Mouse (Mus musculus) mouse trophoblast stem cell (cell line): Measurements from ENCODE around the gene Sumf1.

Experiments
- in situ Hi-C, 2 experiments: fragments of 300-500 bp; cut with MseI, MboI; formaldehyde crosslinking; loops; 2 replicates in 1 of 2; 3 replicates in 1 of 2; pipeline ENCODE4 v1.15.1; 2025

The Sumf1 gene

DNA sequence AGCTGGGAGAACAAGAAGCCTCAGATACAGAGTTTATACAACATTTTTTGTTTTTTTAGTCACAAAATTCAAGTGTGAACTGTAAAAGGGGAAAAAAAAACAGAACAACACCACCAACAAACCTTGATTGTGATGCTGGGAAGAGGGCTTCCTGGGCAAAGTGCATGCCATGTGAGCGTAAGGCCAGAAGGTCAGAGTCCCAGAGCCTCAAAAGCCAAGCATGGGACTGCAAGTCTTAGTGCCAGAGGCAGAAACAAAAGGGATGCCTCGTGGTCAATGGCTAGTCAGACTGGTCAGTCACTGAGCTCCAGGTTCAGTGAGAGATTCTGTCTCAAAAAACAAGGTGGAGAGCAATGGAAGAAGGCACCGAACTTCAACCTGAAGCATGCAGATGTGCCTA lies 92.7 kb downstream of the Sumf1 start:
- in situ Hi-C loops = no loop called here

DNA sequence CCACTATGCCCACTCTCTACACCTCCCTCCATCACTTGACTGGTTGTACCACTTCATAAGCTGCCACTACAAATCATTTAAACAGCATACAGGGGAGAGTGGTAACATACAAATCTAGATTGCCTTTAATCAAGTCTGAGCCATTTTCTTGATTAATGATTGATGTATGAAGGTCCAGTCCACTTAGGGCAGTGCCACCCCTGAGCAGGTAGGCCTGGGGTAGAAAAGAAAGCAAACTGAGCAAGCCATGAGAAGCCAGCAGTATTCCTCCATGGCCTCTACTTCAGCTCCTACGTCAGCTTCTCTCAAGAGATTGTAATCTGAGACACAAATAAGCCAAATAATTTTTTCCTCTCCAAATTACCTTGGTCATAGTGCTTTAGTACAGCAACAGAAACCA lies 94.1 kb downstream of the Sumf1 start:
- in situ Hi-C loops = no loop called here

DNA sequence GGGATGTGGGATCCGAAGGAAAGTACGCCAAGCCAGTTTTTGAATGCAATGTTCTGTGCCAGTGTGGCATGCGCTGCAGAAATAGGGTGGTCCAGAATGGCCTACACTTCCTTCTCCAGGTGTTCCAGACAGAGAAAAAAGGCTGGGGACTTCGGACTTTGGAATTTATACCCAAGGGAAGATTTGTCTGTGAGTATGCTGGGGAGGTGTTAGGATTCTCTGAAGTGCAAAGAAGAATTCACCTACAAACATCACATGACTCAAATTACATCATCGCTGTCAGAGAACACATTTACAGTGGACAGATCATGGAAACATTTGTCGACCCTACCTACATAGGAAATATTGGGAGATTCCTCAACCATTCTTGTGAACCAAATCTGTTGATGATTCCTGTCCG lies 109.5 kb downstream of the Sumf1 start:
- in situ Hi-C loops = no loop called here

DNA sequence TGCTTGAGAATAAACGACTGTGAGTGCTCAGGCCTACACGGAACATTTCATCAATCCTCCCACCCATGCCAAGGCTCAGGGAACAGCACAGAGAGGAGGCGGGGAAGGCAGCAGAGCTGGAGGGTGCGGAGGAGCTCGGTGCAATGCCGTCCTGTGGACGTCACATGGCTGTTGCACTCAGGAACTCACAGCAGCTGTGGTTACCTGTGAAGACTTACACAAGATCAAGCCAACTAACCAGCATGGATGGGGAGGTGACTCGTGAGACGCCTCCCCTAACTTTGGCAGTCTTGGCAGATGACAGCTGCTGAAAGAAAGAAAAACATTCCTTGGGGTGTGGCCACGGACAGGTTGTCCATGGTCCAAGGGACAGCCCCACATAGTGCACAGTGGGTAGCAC lies 110.8 kb downstream of the Sumf1 start:
- in situ Hi-C loops = loop anchor here (25.0 kb wide), 1 partner anchor 1262 kb away; the partner anchor contains the start of gene Crbn (in 2 of the 2)

DNA sequence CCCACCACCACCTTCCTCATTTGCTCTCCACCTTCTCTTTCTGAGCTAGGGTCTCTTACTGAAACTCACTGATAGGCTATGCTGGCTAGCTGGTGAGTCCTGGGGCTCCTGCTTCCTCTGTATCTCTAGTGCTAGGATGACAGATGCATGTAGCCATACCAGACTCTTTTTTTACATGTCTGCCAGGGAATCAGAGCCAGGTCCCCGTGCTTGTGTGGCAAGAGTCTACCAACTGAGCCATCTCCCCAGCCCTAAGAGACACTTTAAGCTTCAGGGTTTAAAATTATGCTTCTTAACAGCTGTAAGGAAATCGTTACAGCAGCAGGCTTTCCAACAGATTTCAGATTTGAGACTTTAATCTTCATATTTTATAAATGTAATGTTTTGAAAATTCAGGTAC lies 111.5 kb downstream of the Sumf1 start:
- in situ Hi-C loops = loop anchor here (25.0 kb wide), 1 partner anchor 1262 kb away; the partner anchor contains the start of gene Crbn (in 2 of the 2)

DNA sequence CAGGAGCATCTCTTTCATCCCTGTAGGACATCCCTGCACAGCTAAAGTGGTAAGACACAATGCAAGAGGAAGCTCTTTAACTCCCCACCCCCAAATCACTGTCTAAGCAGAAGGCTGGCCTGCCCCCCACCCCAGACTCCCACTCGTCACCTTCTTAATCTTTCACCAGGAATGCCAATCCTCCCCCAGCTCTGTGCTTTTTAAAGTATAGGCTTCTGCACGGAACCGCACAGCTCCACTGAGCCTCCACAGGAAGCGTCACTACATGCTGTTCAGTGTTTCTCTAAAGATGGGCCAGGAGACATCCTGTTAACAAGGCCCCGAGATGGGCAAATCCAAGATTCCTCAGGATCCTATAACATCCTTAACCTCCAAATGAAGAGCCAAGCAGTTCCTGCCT lies 112.3 kb downstream of the Sumf1 start:
- in situ Hi-C loops = loop anchor here (25.0 kb wide), 1 partner anchor 1261 kb away; the partner anchor contains the start of gene Crbn (in 2 of the 2)

DNA sequence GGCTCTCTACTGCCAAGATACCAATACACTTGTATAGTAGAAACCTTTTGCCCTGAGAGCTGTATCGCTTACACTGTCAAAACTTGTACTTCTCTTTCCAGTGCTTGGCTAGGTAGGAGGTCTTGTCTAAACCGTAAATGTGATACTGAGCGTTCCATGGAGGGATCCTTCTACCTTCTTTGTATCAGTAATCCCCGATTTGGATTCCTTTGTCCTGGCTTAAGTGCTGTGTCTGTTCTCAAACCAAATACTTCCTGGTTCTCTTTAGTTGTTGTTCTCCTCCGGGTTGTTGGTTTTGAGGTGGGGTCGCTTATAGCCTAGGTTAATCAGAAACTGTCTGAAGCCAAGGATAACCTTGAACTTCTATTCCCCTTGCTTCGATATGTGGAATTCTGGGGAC lies 114.4 kb downstream of the Sumf1 start:
- in situ Hi-C loops = loop anchor here (25.0 kb wide), 1 partner anchor 1259 kb away; the partner anchor contains the start of gene Crbn (in 2 of the 2)

DNA sequence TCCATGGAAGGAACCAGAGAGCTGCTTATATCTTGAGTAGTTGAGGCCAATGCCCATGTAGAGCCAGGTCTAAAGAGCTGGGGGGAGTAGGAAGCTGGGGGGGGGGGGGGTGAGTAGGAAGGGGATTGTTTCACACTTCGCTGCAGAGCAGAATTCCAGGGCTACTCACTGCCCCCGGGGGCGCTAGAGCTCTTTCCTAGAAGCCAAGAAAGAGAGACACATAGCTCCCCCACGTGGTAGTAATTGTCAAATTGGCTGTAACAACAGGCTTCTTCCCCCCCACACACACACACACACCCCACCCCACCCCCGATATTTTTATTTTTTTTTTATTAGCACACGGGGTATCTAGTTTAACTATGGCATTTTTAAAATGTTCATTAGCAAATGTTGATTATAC lies 119.8 kb downstream of the Sumf1 start:
- in situ Hi-C loops = loop anchor here (25.0 kb wide), 1 partner anchor 1253 kb away; the partner anchor contains the start of gene Crbn (in 2 of the 2)

DNA sequence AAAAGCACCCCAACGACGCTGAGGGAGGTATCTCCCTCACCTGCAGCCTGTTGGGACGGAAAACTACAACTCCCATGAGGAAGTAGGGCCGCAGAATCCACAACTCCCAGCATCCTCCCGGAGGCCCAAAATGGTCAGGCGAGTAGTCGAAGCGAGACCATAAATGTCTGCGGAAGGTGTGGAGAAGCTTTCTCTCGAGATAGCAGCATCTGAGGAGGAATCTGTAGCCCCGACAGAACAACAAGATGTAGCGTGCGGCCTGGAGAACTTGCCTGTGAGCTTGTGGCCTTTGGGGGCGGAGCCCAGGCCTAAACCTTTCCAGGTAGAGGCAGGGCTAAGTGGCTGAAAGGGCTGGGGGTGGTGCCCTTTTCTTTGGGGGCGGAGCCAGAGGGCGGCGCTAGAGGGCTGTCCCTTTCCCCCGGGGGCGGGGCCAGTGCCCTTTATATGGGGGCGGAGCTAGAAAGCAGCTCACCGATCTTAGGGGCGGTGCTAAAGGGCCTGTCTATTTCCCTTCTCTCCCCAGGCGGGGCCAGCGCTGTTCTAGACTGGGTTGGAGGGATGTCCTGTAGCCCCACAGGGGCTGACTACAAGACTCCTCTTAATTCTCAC lies 120.4 kb downstream of the Sumf1 start, which contains the start of gene Setmar:
Gene Setmar, plus strand, starts transcription at position 128 of the 609 bp plus-strand sequence.
- in situ Hi-C loops = loop anchor here (25.0 kb wide), 1 partner anchor 1253 kb away; the partner anchor contains the start of gene Crbn (in 2 of the 2)

DNA sequence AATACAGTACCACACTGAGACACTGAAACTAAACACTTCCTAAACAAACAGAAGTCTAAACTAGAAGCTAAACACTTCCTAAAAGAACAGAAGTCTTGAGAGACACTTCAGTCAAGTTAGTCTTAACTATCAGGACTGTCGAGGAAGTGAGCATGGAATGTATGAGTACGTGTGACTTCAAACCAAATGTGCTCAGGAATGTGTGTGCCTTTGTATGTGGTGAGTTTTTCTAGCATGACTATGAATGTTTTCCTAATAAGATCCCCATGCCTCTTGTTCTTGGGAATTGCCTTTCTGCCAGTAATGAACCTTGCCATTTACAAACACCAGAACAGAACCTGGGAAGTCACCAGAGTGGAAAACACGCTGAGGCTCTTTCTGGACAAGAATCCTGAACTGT lies 124.3 kb downstream of the Sumf1 start:
- in situ Hi-C loops = loop anchor here (25.0 kb wide), 1 partner anchor 1249 kb away; the partner anchor contains the start of gene Crbn (in 2 of the 2)

DNA sequence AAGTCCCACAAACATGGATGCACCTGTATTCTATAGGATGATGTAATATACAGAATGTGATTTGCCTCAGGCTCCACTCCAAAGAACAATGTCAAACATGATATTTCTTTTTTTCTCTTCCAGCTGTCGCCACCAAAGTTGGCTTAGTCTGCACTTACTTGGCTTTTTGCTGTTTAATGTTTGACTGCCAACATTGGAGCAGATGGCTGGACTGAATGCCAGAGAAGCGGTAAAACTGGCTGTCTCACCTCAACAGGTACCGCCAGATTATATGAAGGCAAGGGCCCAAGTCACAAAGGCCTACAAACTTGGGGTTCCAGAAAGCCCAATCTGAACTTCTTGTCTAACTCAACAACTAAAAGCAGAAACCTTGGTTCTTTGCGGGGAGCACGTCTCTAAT lies 127.3 kb downstream of the Sumf1 start:
- in situ Hi-C loops = loop anchor here (25.0 kb wide), 1 partner anchor 1246 kb away; the partner anchor contains the start of gene Crbn (in 2 of the 2)

DNA sequence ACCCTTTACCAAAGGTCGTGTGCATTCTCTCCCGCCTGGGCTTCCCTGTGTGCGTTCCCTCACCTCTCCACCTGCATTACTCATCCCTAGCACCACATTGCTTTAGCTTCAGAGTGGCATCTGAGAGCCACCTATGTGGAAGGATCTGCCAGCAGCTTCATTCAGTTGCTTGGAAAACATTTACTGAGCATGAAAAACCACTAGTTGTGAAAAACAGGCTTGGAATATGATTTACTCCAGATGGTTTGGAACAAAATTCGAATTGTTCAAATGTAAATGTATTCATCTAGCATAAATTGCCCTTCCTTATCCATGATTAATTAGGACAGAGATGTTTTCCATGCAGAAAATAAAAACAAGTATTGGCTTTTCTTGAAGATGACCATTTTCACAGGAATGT lies 128.0 kb downstream of the Sumf1 start:
- in situ Hi-C loops = loop anchor here (25.0 kb wide), 1 partner anchor 1245 kb away; the partner anchor contains the start of gene Crbn (in 2 of the 2)
